Mouse (Mus musculus): ENCODE data around the gene Tmed1.

Gene Tmed1

GRCm38 (mm10) chr9:21505767-21506166 lies 4.3 kb downstream of the Tmed1 start:
- CTCF ChIA-PET, result no interaction called here

DNA sequence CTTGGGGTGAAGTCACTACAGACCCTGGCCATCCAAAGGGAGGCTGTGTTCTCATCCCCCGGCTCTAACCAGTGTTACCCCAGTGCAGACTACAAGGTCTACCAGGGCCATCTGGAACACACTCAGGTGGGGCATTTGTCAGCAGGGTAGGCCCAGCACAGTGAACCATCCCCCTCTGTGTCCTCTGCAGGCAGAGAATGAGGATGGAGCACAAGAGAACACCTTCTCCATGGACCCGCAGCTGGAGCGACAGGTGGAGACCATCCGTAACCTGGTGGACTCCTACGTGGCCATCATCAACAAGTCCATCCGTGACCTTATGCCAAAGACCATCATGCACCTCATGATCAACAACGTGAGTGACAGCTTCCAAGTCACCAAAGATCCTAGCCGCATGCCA lies 6.7 kb downstream of the Tmed1 start:
- ChIA-PET POLR2A (interaction anchor here in 1 of 4 experiments (1.0 to 1.3 kb wide), 2 partner anchors 11 to 126 kb away, joined by 3 to 7 read pairs; no protein-coding TSS in a partner anchor), CTCF (no interaction called here)

More at GRCm38 (mm10) chr9:21505767-21506166, 4.3 kb downstream of the Tmed1 start:
- POLR2A ChIA-PET, result interaction anchor here (1.3 to 5.8 kb wide), 9 partner anchors 8 to 41 kb away, joined by 3 to 90 read pairs (median 5); partner anchors contain the start of gene Carm1 (in 1 of the 4)

DNA sequence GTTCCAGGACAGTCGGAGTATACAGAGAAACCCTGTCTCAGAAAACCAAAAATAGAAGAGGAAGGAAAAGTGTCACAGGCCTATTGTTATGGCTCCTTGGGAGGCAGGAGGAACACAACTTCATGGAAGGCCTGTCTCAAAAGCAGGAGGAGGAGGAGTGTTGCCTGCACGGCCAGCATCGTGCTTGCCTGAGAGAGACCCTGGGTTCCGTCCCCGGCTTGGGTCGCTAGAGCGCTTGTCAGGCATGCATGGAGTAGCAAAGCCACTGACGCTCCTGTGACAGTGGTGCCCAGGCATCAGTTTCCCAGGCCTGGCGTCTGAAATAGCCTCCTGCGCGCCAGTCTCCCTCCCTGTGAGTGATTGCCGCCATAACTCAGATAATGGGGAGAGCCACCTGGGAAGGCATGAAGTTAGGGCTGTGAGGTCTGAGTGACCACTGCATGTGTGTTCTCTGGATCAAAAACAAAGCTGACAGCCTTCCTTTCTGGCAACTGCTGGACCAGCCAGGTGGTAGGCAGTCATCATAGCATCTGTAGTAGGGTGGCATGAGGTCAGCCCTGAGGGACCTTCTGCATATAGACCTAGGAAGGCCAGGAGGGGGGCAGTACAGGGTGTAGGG lies 11.7 kb downstream of the Tmed1 start:
- ChIA-PET CTCF (no interaction called here), POLR2A (interaction anchor here in 3 of 4 experiments (0.6 to 10.2 kb wide), 12 partner anchors 8 to 95 kb away, joined by 3 to 90 read pairs (median 4); partner anchors contain the start of gene Tmed1 (in 2 of the 3))

DNA sequence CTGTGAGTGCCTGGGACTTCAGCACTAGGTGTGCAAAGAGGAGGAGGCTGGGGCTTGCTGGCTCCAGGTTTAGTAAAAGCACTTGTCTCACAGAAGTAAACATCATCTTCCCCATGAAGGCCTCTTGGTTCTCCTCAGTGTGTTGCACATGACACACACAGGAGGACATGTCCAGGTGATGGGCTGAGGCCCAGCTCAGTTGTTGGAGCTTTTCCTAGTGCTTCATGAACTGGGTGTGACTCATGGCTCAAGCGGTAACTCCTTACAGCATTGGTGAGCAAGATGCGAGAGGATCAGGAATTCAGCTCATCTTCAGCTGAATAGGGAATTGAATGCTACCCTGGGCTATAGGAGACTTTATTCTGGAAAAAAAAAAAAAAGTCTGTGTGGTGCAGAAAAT lies 12.4 kb downstream of the Tmed1 start:
- ChIA-PET CTCF (interaction anchor here in 3 of 4 experiments (0.7 to 1.3 kb wide), 3 partner anchors 141 to 307 kb away, joined by 3 read pairs; no protein-coding TSS in a partner anchor), POLR2A (interaction anchor here (1.0 to 10.2 kb wide), 16 partner anchors 9 to 274 kb away, joined by 3 to 90 read pairs (median 4); partner anchors contain the start of genes Tmed1 (in 3 of the 4) and Qtrt1 (in 1 of the 4))

DNA sequence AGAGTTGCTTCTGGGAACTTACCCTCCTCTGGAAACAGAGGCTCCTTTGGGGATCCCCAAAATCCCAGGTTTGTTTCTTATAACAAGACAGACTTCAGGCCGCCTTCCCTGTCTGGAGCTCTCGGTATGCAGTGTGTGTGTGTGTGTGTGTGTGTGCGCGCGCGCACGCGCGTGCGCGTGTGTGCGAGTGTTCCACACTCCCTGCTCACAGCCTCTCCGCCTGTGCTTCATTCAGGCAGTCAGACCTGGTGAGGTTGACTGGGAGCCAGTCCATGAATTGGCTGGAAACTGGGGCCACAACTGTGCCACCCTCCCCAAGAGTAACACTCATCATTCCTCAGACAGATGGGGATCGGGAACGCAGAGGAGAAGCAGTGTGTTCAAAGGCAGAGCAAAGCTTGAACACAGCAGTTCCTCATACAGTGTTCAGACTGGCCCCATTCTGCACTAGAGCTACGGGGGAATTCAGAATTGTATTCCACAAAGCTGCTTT lies 13.0 kb downstream of the Tmed1 start:
- ChIA-PET POLR2A (interaction anchor here (0.7 to 10.2 kb wide), 21 partner anchors 9 to 273 kb away, joined by 3 to 90 read pairs (median 4); partner anchors contain the start of genes Tmed1 (in 3 of the 4) and Qtrt1 (in 1 of the 4)), CTCF (interaction anchor here in 3 of 4 experiments (0.6 to 1.3 kb wide), 4 partner anchors 9 to 307 kb away, joined by 3 to 8 read pairs (median 3); no protein-coding TSS in a partner anchor)

DNA sequence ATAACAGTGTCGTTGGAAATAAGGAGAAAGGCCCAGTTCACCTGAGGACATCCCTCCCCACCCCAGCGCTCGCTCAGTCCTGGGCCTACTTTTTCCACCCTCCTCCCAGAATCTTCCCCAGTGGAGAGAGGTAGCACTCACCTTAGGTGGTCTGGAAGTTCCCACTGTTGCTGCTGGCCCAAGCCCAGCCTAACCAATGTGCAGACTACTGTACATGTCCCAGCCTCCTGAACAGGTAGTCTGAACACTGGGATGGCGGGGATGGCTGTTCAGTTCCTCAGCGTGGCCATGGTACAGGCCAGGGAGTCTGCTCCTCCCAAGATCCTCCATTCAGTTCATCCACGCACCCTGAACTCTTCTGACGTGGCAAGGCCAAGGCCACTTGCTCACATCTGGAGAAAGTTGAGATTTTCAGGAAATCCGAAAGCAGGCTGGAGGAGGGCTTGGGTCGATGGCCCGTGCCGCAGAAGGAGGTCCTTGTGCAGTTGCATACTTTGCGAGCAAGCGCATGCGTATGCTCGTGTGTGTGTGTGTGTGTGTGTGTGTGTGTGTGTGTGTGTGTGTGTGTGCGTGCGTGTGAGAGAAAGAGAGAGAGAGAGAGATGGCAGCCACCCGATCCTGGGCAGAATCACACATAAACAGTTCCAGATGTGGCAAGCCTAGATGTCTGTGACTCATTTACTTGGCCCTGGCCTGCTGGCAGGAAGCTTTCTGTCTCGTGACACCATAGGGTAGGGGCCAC lies 13.6 kb downstream of the Tmed1 start:
- ChIA-PET CTCF (interaction anchor here (0.6 to 1.3 kb wide), 4 partner anchors 8 to 308 kb away, joined by 3 to 8 read pairs (median 4); no protein-coding TSS in a partner anchor), POLR2A (interaction anchor here (0.7 to 10.2 kb wide), 22 partner anchors 9 to 273 kb away, joined by 3 to 90 read pairs (median 4); partner anchors contain the start of genes Tmed1 (in 3 of the 4) and Qtrt1 (in 1 of the 4))

GRCm38 (mm10) chr9:21494726-21495125 lies 15.3 kb downstream of the Tmed1 start:
- ChIA-PET CTCF (interaction anchor here in 1 of 4 experiments (0.8 to 1.1 kb wide), 2 partner anchors 52 to 274 kb away, joined by 3 read pairs; partner anchors contain the start of gene Carm1), POLR2A (interaction anchor here in 3 of 4 experiments (0.5 to 10.2 kb wide), 11 partner anchors 12 to 109 kb away, joined by 3 to 90 read pairs (median 4); partner anchors contain the start of gene Tmed1 (in 3 of the 3))

DNA sequence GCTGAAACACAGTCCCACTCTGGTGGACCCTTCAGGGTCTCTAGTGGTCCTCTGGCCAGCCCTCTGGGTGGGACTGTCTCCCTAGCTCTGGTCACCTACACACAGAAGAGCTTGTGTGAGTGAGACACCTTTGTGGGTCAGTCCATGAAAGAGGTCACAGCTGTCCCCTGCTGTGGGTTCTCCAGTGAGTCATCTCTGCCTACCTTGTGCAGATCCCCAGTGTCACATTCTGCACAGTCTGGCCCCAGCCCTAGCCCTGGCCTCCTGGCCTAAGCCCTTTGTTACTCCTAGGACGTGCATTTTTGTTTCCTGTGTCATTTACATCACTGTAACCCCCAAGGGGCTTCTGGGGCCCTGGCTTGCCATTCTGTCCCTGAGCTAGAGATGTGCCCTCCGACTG lies 16.1 kb downstream of the Tmed1 start:
- CTCF ChIA-PET, result interaction anchor here in 2 of 4 experiments (0.8 to 1.4 kb wide), 3 partner anchors 16 to 273 kb away, joined by 3 to 4 read pairs (median 3); partner anchors contain the start of genes Carm1 (in 1 of the 2) and Tmed1 (in 1 of the 2)
- POLR2A ChIA-PET, result interaction anchor here in 3 of 4 experiments (0.7 to 10.2 kb wide), 15 partner anchors 10 to 109 kb away, joined by 3 to 90 read pairs (median 4); partner anchors contain the start of gene Tmed1 (in 3 of the 3)

DNA sequence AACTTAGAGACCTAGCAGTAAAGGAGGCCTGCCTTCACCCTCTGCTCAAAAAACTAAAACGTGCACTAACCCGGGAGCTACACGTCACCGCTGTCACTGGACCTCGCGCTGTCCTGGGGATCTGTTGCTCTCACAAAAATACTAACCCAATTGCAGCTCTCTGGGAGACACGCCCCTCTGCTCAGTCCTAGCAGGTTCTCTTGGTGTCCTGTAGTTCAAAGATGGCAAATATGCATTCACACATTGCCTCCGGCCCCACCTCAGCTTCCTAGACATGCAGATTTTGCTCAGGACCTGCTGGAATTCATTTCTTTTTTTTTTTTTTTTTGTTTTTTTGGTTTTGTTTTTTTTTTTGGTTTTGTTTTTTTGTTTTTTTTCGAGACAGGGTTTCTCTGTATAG lies 19.4 kb downstream of the Tmed1 start:
- CTCF ChIA-PET, result interaction anchor here in 3 of 4 experiments (0.6 to 1.0 kb wide), 11 partner anchors 10 to 183 kb away, joined by 3 to 15 read pairs (median 4); no protein-coding TSS in a partner anchor

DNA sequence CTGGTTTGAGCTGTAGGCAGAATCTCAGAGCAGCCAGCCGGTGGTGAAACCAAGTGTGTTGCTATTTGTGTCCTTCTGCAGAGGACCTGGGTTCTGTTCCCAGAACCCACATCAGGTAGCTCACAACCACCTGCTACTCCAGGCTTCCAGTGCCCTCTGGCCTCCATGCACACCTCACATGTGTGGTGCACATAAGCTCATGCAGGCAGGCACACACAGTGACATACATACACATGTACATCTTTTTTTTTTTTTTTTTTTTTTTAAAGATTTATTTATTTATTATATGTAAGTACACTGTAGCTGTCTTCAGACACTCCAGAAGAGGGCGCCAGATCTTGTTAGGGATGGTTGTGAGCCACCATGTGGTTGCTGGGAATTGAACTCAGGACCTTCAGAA lies 21.8 kb downstream of the Tmed1 start:
- POLR2A ChIA-PET, result interaction anchor here in 3 of 4 experiments (0.8 to 3.1 kb wide), 6 partner anchors 9 to 22 kb away, joined by 3 to 16 read pairs (median 6); partner anchors contain the start of gene Tmed1 (in 2 of the 3)

More for the DNA sequence above, 19.4 kb downstream of the Tmed1 start:
- POLR2A ChIA-PET, result interaction anchor here (0.5 to 10.2 kb wide), 18 partner anchors 10 to 511 kb away, joined by 3 to 90 read pairs (median 3); partner anchors contain the start of genes Tmed1 (in 3 of the 4), Carm1 (in 1 of the 4) and Ldlr (in 1 of the 4)

GRCm38 (mm10) chr9:21484065-21484464 lies 26.0 kb downstream of the Tmed1 start:
- CTCF ChIA-PET, result interaction anchor here in 1 of 4 experiments (0.7 kb wide), 1 partner anchor 8 kb away, joined by 3 read pairs; no protein-coding TSS in a partner anchor
- POLR2A ChIA-PET, result interaction anchor here in 2 of 4 experiments (0.8 to 1.5 kb wide), 5 partner anchors 8 to 235 kb away, joined by 3 to 5 read pairs (median 3); partner anchors contain the start of gene Tmed1 (in 1 of the 2)

More for the DNA sequence above, 21.8 kb downstream of the Tmed1 start:
- CTCF ChIA-PET, result interaction anchor here (0.5 to 1.1 kb wide), 17 partner anchors 8 to 457 kb away, joined by 3 to 8 read pairs (median 3); partner anchors contain the start of genes Ap1m2 (in 1 of the 4), Slc44a2 (in 1 of the 4) and Tmed1 (in 1 of the 4)

DNA sequence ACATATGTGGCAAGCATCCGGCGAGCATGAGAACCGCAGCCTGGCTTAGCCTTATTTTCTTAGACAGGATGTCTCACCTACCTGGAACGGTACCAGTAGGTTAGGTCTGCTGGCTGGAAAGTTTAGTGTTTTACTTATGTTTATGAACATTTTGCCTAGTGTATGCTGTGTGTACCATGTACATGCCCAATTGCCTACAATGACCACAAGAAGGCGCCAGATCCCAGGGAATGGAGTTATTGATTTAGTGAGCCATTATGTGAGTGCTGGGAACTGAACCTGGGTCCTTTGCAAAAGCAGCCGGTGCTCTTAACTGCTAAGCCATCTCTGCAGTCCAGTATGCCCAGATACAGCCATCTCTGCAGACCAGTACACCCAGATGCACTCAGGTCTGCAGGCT lies 32.3 kb downstream of the Tmed1 start:
- CTCF ChIA-PET, result interaction anchor here in 2 of 4 experiments (0.6 to 1.4 kb wide), 2 partner anchors 76 to 125 kb away, joined by 3 read pairs; no protein-coding TSS in a partner anchor

GRCm38 (mm10) chr9:21472913-21473312 lies 37.1 kb downstream of the Tmed1 start:
- POLR2A ChIA-PET, result interaction anchor here in 3 of 4 experiments (0.6 to 2.1 kb wide), 4 partner anchors 12 to 61 kb away, joined by 3 to 5 read pairs (median 4); partner anchors contain the start of gene Qtrt1 (in 1 of the 3)
- CTCF ChIA-PET, result no interaction called here

More for the DNA sequence above, 32.3 kb downstream of the Tmed1 start:
- POLR2A ChIA-PET, result interaction anchor here in 3 of 4 experiments (1.1 to 4.3 kb wide), 3 partner anchors 32 to 600 kb away, joined by 3 to 17 read pairs (median 3); partner anchors contain the start of gene Tmed1 (in 1 of the 3)

DNA sequence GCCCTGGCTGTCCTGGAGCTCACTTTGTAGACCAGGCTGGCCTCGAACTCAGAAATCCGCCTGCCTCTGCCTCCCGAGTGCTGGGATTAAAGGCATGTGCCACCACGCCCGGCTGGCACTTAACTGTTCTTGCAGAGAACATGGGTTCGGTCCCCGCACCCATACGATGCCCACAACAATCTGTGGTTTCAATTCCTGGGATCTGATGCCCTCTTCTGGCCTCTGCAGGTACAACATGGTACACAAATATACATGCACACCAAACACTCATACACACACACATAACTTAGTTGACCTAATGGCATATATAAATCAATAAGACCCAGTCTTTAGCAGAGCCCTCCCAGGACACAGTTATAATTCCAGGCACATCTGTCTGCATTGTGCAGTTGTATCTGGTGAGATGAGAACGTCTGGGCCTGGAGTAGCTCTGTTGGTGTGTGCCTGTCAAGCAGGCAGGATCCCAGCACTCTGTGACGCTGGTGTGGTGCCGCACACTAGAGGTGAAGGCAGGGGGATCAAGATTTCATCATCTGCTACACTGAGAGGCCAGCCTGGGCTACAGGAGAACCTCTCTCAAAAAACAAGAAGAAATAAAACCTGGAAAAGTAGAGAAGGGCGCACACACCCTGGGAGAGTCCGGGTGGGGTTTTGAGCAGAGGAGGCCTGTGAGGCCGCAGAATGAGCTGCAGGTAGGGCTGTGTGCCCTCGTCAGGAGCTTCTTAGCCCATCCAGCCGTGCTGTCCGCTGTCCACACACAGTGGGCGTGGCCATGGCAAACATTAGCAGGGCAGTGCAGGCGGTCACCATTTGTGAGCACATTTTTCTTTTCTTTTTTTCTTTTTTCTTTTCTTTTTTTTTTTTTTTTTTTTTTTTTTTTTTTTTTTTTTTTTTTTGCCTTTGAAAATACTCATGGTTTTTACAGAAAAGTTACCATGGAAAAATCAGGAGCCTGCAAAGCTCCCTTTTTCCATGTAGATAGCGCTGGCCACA lies 40.7 kb downstream of the Tmed1 start:
- ChIA-PET POLR2A (interaction anchor here in 3 of 4 experiments (0.5 to 2.2 kb wide), 21 partner anchors 9 to 440 kb away, joined by 3 to 12 read pairs (median 4); partner anchors contain the start of genes Cdkn2d (in 1 of the 3), Qtrt1 (in 1 of the 3) and Tmed1 (in 1 of the 3)), CTCF (interaction anchor here (0.5 to 1.7 kb wide), 20 partner anchors 13 to 780 kb away, joined by 3 to 11 read pairs (median 4); partner anchors contain the start of genes Carm1 (in 2 of the 4) and Qtrt1 (in 1 of the 4))

DNA sequence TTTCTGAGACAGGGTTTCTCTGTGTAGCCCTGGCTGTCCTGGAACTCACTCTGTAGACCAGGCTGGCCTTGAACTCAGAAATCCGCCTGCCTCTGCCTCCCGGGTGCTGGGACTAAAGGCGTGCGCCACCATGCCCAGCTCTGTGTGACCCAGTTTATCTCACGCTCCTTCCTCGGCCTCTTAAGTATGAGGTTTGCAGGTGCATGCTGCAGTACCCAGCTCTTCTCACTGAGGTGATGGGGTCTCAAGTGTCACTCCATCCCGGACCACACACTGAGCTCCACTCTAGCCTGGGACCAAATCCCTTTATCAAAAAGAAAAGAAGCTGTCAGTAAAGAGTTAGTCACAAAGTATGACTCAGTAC lies 45.5 kb downstream of the Tmed1 start:
- ChIA-PET CTCF (interaction anchor here in 3 of 4 experiments (0.6 to 1.6 kb wide), 7 partner anchors 19 to 178 kb away, joined by 3 to 7 read pairs (median 3); no protein-coding TSS in a partner anchor), POLR2A (interaction anchor here in 3 of 4 experiments (0.6 to 3.2 kb wide), 15 partner anchors 10 to 318 kb away, joined by 3 to 15 read pairs (median 4); partner anchors contain the start of gene Dnm2 (in 2 of the 3))
